Mouse (Mus musculus): ENCODE data around the gene Clec2h. TPM values are rescaled to one million over a fixed set of nuclear protein-coding genes. Genes with fewer than 3 reads are reported as not detected.
"Not testable (repeated sequence)": the region's sequence is repeated elsewhere in the genome, so short reads cannot be mapped to it uniquely, and the experiment has no call there.

Gene Clec2h
- total RNA-seq (2021) (1 to 10 TPM in 1 of 2 experiments, under 1 TPM in 1; 0.89 to 1.0 TPM), polyA plus RNA-seq (2012; rRNA removed) (not detected in 2 replicates)
- long read RNA-seq, result 0 reads

DNA sequence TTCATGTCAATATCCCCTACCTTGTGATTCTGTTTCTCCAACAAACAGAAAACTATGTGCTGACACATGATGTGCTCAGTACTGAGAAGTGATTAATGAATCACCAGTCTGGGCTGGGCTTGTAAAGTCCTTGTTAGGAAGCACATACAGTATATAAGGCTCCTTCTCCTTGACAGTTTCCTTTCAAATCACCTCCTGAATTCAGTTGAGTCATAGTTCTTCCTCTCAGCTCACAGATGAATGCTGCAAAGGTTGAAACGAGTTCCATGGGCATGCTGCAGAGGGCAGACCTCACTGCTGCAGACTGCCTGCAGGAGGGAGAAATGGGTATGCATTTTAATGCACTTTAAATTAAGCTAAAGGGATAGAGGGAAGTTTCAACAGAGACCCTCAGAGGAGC lies at the start of gene Clec2h:
Clec2h (plus strand) TSS at position 180 of the 400 bp plus-strand sequence.
- 3% methylated on average over 1 of the region's 1 CpGs for WGBS
- Histone ChIP-seq H3K9ac (ENCODE audit: low read depth, low read length) (no peak within 1 kb of the TSS), H3K27me3 (ENCODE audit: control insufficient read depth, insufficient read depth, low read length) (no peaks in the 10 kb centered on the region), H3K27ac (no peak within 1 kb of the TSS), H3K36me3 (ENCODE audit: control insufficient read depth, insufficient read depth, low read length) (no peaks in the 10 kb centered on the region), H3K4me1 (ENCODE audit: control insufficient read depth, insufficient read depth, low read length) (no peaks in the 10 kb centered on the region), H3K79me2 (replicated peaks; ENCODE audit: control insufficient read depth, insufficient read depth, low read length) (no peaks in the 10 kb centered on the region), H3K4me3 (no peak within 1 kb of the TSS)
- DNase-seq, result no peak
- intact Hi-C loops (cut with DNase I), result no loop called here
- TF ChIP-seq EP300 (IDR thresholded peaks at IDR 0.05; ENCODE audit: insufficient read depth, low read depth, low read length) (no peak), POLR2A (IDR thresholded peaks at IDR 0.05; ENCODE audit: insufficient read depth, low read depth, low read length) (no peak), CTCF (IDR thresholded peaks at IDR 0.05) (no peak)

DNA sequence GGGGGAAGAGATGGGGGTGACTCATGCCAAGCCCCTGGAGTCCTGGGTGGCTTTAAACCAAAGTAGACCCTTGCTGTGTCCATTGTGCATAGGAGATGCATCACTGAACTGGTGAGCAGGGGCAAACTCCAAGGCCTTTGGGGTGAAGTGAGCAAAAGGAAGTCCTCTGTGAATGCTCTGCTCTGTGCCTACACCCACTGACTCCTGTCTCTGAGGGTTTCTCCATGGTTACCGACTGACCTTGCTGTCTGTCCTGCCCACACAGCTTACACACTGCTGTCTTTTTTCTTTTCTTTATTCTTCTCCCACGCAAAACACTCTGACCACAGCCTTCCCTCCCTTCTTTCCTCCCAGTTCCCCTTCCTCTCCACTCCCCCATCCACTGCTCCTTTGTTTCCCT lies 39.5 kb upstream of the Clec2h start:
- intact Hi-C loops (cut with DNase I), result no loop called here
- Histone ChIP-seq H3K36me3 (ENCODE audit: control insufficient read depth, insufficient read depth, low read length) (no peaks in the 10 kb centered on the region), H3K4me3 (no peak overlapping the region), H3K79me2 (replicated peaks; ENCODE audit: control insufficient read depth, insufficient read depth, low read length) (no peaks in the 10 kb centered on the region), H3K27ac (no peak overlapping the region), H3K27me3 (ENCODE audit: control insufficient read depth, insufficient read depth, low read length) (no peaks in the 10 kb centered on the region), H3K4me1 (ENCODE audit: control insufficient read depth, insufficient read depth, low read length) (no peaks in the 10 kb centered on the region), H3K9ac (ENCODE audit: low read depth, low read length) (no peak overlapping the region)
- 38% methylated on average over 2 of the region's 2 CpGs for WGBS
- TF ChIP-seq EP300 (IDR thresholded peaks at IDR 0.05; ENCODE audit: insufficient read depth, low read depth, low read length), result no peak
- no peak for DNase-seq

DNA sequence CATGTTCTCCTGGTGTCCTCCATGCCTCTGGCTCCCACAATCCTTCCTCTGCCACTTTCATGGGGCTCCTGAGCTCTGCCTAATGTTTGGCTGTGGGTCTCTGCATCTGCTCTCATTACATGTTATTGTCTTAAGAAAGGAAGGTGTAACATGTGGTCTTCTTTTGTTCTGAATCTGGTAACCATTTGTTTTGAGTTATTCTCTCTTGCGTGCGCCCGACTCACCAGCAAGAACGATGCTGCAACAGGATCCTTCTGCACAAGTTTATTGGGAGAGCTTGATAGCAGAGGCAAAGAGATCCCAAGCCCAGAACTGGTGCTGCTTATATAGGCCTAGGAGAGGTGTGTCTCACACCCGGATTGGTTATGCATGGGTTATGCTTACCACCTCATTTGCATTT lies 38.8 kb upstream of the Clec2h start, which contains the start of gene Klrb1a:
Klrb1a (minus strand) TSS at position 101 of the 400 bp plus-strand sequence.
- H3K4me1 ChIP-seq (ENCODE audit: control insufficient read depth, insufficient read depth, low read length); H3K27ac ChIP-seq; H3K4me3 ChIP-seq; H3K27me3 ChIP-seq (ENCODE audit: control insufficient read depth, insufficient read depth, low read length); H3K79me2 ChIP-seq (replicated peaks; ENCODE audit: control insufficient read depth, insufficient read depth, low read length); intact Hi-C loops (cut with DNase I); H3K36me3 ChIP-seq (ENCODE audit: control insufficient read depth, insufficient read depth, low read length); H3K9ac ChIP-seq (ENCODE audit: low read depth, low read length); DNase-seq: not testable (repeated sequence)
- WGBS, result 95% methylated on average over 5 of the region's 5 CpGs

DNA sequence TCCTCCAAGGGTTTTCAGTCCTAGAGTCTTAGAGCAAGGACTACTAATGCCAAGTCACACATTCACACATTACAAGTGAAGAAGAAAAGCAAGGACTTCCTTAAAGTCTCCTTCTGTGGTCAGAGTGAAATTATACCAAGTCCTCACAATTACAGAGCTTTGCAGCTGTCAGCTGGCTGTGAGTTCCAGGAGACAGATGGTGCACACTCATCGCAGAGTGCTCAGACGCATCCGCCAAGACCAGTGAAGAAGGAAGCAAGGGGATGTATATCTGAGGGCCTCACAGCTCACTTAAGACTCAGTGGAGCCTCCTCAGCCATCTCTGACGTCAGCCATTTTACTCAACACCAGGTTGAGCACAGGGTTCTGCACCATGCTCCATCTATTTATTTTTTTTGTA lies 37.8 kb upstream of the Clec2h start:
- Histone ChIP-seq H3K9ac (ENCODE audit: low read depth, low read length) (no peak overlapping the region), H3K4me3 (no peak overlapping the region), H3K36me3 (ENCODE audit: control insufficient read depth, insufficient read depth, low read length) (no peaks in the 10 kb centered on the region), H3K27ac (no peak overlapping the region), H3K4me1 (ENCODE audit: control insufficient read depth, insufficient read depth, low read length) (no peaks in the 10 kb centered on the region), H3K27me3 (ENCODE audit: control insufficient read depth, insufficient read depth, low read length) (no peaks in the 10 kb centered on the region), H3K79me2 (replicated peaks; ENCODE audit: control insufficient read depth, insufficient read depth, low read length) (no peaks in the 10 kb centered on the region)
- no peak for DNase-seq
- WGBS, result 85% methylated on average over 4 of the region's 4 CpGs
- no peak for TF ChIP-seq POLR2A (IDR thresholded peaks at IDR 0.05; ENCODE audit: insufficient read depth, low read depth, low read length)
- no peak for TF ChIP-seq EP300 (IDR thresholded peaks at IDR 0.05; ENCODE audit: insufficient read depth, low read depth, low read length)
- no peak for TF ChIP-seq CTCF (IDR thresholded peaks at IDR 0.05)
- intact Hi-C loops (cut with DNase I), result no loop called here

DNA sequence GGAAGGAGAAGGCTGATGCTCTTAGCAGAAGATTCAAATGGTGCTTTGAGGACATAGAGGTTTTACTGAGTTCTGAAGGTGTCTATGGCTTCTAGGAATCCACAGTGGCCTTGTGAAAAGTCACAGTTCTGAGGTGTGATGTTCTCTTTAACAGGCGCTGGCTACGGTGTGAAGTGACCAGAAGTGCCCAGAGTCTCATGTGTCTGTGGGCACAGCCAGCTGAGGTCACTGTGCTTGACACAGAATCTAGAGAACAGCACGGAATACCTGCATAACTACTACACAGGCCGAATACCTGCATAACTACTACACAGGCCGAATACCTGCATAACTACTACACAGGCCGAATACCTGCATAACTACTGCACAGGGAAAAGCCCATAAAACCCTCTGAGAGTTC lies 36.9 kb upstream of the Clec2h start:
- H3K27me3 ChIP-seq (ENCODE audit: control insufficient read depth, insufficient read depth, low read length); H3K27ac ChIP-seq; intact Hi-C loops (cut with DNase I): not testable (repeated sequence)

DNA sequence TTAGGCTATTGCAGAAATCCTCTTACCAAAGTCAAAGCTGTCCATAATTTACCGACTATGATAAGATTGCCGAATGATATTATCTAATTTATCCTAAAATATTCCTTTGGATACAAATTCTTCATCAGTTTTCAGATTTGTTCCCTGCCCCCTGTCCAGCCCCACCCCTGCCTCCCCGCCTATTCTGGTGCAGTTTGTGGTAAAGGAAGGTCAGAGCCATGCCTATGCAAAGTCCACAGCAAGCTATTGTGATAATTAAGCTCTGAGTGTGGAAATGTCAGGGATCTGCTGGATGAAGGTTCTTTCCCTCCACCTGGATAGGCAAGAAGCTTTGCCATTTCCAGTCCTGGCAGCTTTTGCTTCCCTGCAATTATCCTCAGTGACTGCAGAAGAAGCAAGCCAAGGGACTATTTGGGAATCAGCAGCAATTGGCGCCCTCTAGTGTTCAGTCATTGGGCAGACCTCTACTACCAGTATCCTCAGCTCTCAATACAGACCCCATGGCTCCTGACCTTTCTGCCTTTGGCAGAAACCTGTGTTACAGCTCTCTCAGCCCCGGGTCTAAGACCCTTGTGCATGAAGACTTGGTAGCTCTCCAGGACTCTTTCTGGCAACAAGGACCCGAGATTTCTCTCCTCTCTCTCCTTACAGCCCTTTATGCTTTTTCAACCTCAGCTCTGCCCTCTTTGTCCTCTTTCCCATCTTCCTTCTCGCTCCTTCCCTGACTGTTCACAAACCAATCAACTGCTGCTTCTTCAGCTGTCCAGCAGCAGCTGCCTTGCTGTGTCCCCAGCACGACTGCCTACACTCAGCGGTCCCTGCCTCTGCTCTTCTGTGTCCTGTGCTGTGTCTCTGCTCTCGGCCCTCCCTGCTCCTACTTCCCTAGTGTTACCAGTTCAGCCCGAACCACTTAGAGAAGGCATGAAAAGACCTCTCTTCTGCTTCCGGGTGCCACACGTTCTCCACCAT lies 32.1 kb upstream of the Clec2h start:
- DNase-seq, result peak; percentile 47 to 49
- H3K36me3 ChIP-seq (ENCODE audit: control insufficient read depth, insufficient read depth, low read length); H3K79me2 ChIP-seq (replicated peaks; ENCODE audit: control insufficient read depth, insufficient read depth, low read length); H3K27me3 ChIP-seq (ENCODE audit: control insufficient read depth, insufficient read depth, low read length); H3K4me3 ChIP-seq; H3K27ac ChIP-seq; H3K4me1 ChIP-seq (ENCODE audit: control insufficient read depth, insufficient read depth, low read length); H3K9ac ChIP-seq (ENCODE audit: low read depth, low read length): not testable (repeated sequence)
- intact Hi-C loops (cut with DNase I), result loop anchor here (2.0 kb wide), 1 partner anchor 25 kb away; no protein-coding TSS in a partner anchor
- TF ChIP-seq CTCF (IDR thresholded peaks at IDR 0.05), result peak; percentile 76
- WGBS, result 45% methylated on average over 13 of the region's 13 CpGs

More for the DNA sequence above, 36.9 kb upstream of the Clec2h start:
- H3K36me3 ChIP-seq (ENCODE audit: control insufficient read depth, insufficient read depth, low read length); H3K4me1 ChIP-seq (ENCODE audit: control insufficient read depth, insufficient read depth, low read length); H3K4me3 ChIP-seq; H3K9ac ChIP-seq (ENCODE audit: low read depth, low read length); H3K79me2 ChIP-seq (replicated peaks; ENCODE audit: control insufficient read depth, insufficient read depth, low read length); DNase-seq: not testable (repeated sequence)
- WGBS, result 93% methylated on average over 6 of the region's 6 CpGs

DNA sequence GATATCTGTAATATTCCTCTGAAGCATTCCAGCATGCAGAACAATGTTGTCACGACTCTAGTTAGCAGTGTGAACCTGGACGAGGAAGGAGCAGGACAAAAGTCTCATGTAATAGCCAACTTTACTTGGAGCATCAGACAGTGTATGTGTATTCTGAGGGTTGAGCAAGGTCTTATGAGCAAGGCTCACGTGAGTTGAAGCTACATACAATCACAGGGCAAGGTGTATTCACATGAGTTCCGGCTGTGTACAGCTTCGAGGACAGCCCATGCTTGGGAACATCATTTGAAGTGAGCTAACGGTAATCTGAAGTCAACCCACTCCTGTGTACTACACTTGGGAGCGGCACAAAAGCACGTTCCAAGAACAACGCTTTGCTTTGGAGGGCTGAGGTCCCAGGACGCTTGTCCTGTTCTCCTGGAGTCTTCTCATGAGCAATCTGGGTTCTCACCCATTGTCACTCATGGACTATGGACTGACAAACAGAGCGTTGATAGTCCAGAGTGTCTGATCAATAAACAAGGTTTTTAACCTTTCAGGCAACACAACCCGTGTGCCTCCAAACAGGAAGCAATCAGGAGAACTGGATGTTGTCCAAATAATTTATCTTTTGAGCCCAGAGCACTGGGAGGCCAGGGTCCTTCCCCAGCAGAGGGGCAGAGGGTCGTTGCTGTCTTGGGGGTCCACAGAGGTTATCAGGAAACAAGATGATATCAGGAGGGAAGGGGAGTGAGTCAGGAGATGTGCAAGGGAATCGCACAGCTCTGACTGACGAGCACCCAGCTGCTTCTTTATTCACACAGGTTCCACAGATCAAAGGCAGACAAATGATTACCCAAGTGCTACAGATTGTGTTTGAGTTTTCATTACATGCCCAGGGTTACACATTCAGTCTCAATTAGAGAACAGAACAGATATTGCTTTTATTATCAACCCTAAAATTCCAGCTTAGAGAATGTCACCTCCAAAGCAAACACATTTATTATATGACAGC lies 31.0 kb upstream of the Clec2h start:
- H3K4me1 ChIP-seq (ENCODE audit: control insufficient read depth, insufficient read depth, low read length); H3K4me3 ChIP-seq; H3K79me2 ChIP-seq (replicated peaks; ENCODE audit: control insufficient read depth, insufficient read depth, low read length); H3K27me3 ChIP-seq (ENCODE audit: control insufficient read depth, insufficient read depth, low read length); H3K27ac ChIP-seq; DNase-seq; H3K9ac ChIP-seq (ENCODE audit: low read depth, low read length); H3K36me3 ChIP-seq (ENCODE audit: control insufficient read depth, insufficient read depth, low read length): not testable (repeated sequence)
- WGBS, result 53% methylated on average over 15 of the region's 15 CpGs
- intact Hi-C loops (cut with DNase I), result loop anchor here (2.0 kb wide), 1 partner anchor 26 kb away; no protein-coding TSS in a partner anchor

Data from heart, adult 2 months (tissue).